In genomic region chr5:132621751-132622150, GRCm38 (mm10) we compare ENCODE assay signal across 12 mouse cellular contexts.
"Had no signal": no experiment of that assay in that cellular context is flagged by ENCODE, and none has a peak within 500 bp of the region (broad histone marks: within the 10 kb centered on the region; RNA-seq: fewer than 3 reads in every experiment).

No protein-coding gene starts in this region.

- H3K36me3 ChIP-seq: limb, embryonic 13.5 days; midbrain, embryonic 13.5 days; neural tube, embryonic 13.5 days; stomach, embryonic 15.5 days had no signal

- DNase-seq: kidney, adult 8-10 months; kidney, postnatal 4 days; left cerebral cortex, postnatal 4 days; lung, adult 18-20 months; right cerebral cortex, postnatal 14 days; thymus, postnatal 36 days had no signal

- ATAC-seq: midbrain, embryonic 13.5 days had no signal

- H3K27me3 ChIP-seq: limb, embryonic 13.5 days; midbrain, embryonic 13.5 days; neural tube, embryonic 13.5 days; stomach, embryonic 15.5 days had no signal

- H3K4me2 ChIP-seq: limb, embryonic 13.5 days; midbrain, embryonic 13.5 days; neural tube, embryonic 13.5 days; stomach, embryonic 15.5 days had no signal

- H3K4me1 ChIP-seq: midbrain, embryonic 13.5 days; neural tube, embryonic 13.5 days; stomach, embryonic 15.5 days had no signal

- H3K9me3 ChIP-seq: stomach, embryonic 15.5 days had no signal

- H3K27ac ChIP-seq: layer of hippocampus, adult 2 months; limb, embryonic 13.5 days; liver, embryonic 14.5 days; midbrain, embryonic 13.5 days; neural tube, embryonic 13.5 days; stomach, embryonic 15.5 days had no signal

- H3K9ac ChIP-seq: limb, embryonic 13.5 days; liver, embryonic 14.5 days; midbrain, embryonic 13.5 days; neural tube, embryonic 13.5 days; stomach, embryonic 15.5 days had no signal

- H3K4me3 ChIP-seq: layer of hippocampus, adult 2 months; limb, embryonic 13.5 days; midbrain, embryonic 13.5 days; neural tube, embryonic 13.5 days; stomach, embryonic 15.5 days had no signal
